Mouse (Mus musculus) midbrain, embryonic 16.5 days (tissue): ENCODE results near the gene Larp4. TPM values are rescaled to one million over a fixed set of nuclear protein-coding genes. Genes with fewer than 3 reads are reported as not detected.
A peak's percentile ranks its signal among the peaks of the same experiment; 100 is the strongest.

Experiments
- ATAC-seq: fragments of 200-750 bp; cut with Nextera tagmentation; 2 replicates; pipeline ENCODE4 v1.8.0; 2017; ENCODE audit warnings: moderate TSS enrichment
- H3K27ac ChIP-seq: fragments of 300-500 bp; sonication (generic); 2 replicates; pipeline ENCODE4 v1.5.1; 2014; ENCODE audit warnings: mild to moderate bottlenecking, low read length, mixed read lengths
- H3K27me3 ChIP-seq: fragments of 300-500 bp; sonication (generic); 2 replicates; pipeline ENCODE4 v1.6.1; 2014; ENCODE audit warnings: low read depth, low read length, mixed read lengths; ENCODE audit not compliant: control insufficient read depth, insufficient read depth
- H3K36me3 ChIP-seq: fragments of 300-500 bp; sonication (generic); 2 replicates; pipeline ENCODE4 v1.6.1; 2014; ENCODE audit warnings: mild to moderate bottlenecking, low read length, moderate library complexity, mixed read lengths; ENCODE audit not compliant: control insufficient read depth, insufficient read depth
- H3K4me1 ChIP-seq: fragments of 300-500 bp; sonication (generic); 2 replicates; pipeline ENCODE4 v1.6.1; 2014; ENCODE audit warnings: mild to moderate bottlenecking, low read length, mixed read lengths; ENCODE audit not compliant: control insufficient read depth, insufficient read depth
- H3K4me2 ChIP-seq: fragments of 300-500 bp; sonication (generic); 2 replicates; pipeline ENCODE4 v1.6.1; 2014; ENCODE audit warnings: mild to moderate bottlenecking, low read length, mixed read lengths
- H3K4me3 ChIP-seq: fragments of 300-500 bp; sonication (generic); 2 replicates; pipeline ENCODE4 v1.5.1; 2014; ENCODE audit warnings: low read depth, mild to moderate bottlenecking, low read length, moderate library complexity, mixed read lengths
- H3K9ac ChIP-seq: fragments of 300-500 bp; sonication (generic); 2 replicates; pipeline ENCODE4 v1.6.1; 2014; ENCODE audit warnings: low read depth, low read length, mixed read lengths
- H3K9me3 ChIP-seq: fragments of 300-500 bp; sonication (generic); replicated peaks from 2 replicates; pipeline ENCODE4 v1.6.1; 2014; ENCODE audit warnings: mild to moderate bottlenecking, low read length, mixed read lengths; ENCODE audit not compliant: control insufficient read depth, poor library complexity, severe bottlenecking
- WGBS: fragments of 180-500 bp; shearing (Covaris S2); extraction: QIAGEN DNeasy Blood & Tissue Kit; methylation state at CpG from one replicate; pipeline ENCODE4 v1.1.7; 2014; 5-methylcytosine and 5-hydroxymethylcytosine counted together
- polyA plus RNA-seq: library from polyadenylated mRNA; unstranded; fragments of >200 nt; fragmentation: Nextera tagmentation; extraction: Ambion mirVana; gene quantifications from 2 replicates; pipeline ENCODE4 v1.2.1, GENCODE M21; 2015

Larp4 gene
- polyA plus RNA-seq, 1 experiment from 2014 or later: 22.0 TPM

- Histone ChIP-seq H3K9ac (no peak overlapping the region), H3K9me3 (no peaks in the 10 kb centered on the region), H3K36me3 (no peaks in the 10 kb centered on the region), H3K4me3 (no peak overlapping the region), H3K4me2 (no peak overlapping the region), H3K27me3 (no peaks in the 10 kb centered on the region), H3K4me1 (peaks cover 4% of the 10 kb centered on the region), H3K27ac (no peak overlapping the region)
- no peak for ATAC-seq
- WGBS: 77% methylated on average over 7 of the region's 7 CpGs
These were observed 89.9 kb downstream of the Larp4 start for GRCm38 (mm10) chr15:100059626-100060311.

- WGBS: 83% methylated on average over 4 of the region's 4 CpGs
- H3K4me1 ChIP-seq: peaks cover 4% of the 10 kb centered on the region
These were observed 90.8 kb downstream of the Larp4 start for GRCm38 (mm10) chr15:100060513-100061140.

GRCm38 (mm10) chr15:100061377-100061776 is 91.5 kb downstream of the Larp4 start:
- H3K27me3 ChIP-seq: no peaks in the 10 kb centered on the region
- WGBS: 95% methylated on average over 3 of the region's 3 CpGs
- H3K4me1 ChIP-seq: peaks cover 6% of the 10 kb centered on the region
- H3K9me3 ChIP-seq: no peaks in the 10 kb centered on the region
- no peak overlapping the region for H3K9ac ChIP-seq
- H3K4me2 ChIP-seq: no peak overlapping the region
- no peaks in the 10 kb centered on the region for H3K36me3 ChIP-seq
- no peak overlapping the region for H3K27ac ChIP-seq
- H3K4me3 ChIP-seq: no peak overlapping the region
- ATAC-seq: 0 out of 2 replicates have a peak, but pooled peaks have one; percentile 45

More at GRCm38 (mm10) chr15:100060513-100061140, 90.8 kb downstream of the Larp4 start:
- ATAC-seq: no peak
- Histone ChIP-seq H3K27ac (no peak overlapping the region), H3K27me3 (no peaks in the 10 kb centered on the region), H3K4me3 (no peak overlapping the region), H3K36me3 (no peaks in the 10 kb centered on the region), H3K9me3 (no peaks in the 10 kb centered on the region), H3K4me2 (no peak overlapping the region), H3K9ac (no peak overlapping the region)

GRCm38 (mm10) chr15:100063229-100063773 is 93.4 kb downstream of the Larp4 start:
- H3K36me3 ChIP-seq: no peaks in the 10 kb centered on the region
- H3K9me3 ChIP-seq: no peaks in the 10 kb centered on the region
- no peaks in the 10 kb centered on the region for H3K27me3 ChIP-seq
- H3K27ac ChIP-seq: no peak overlapping the region
- peaks cover 14% of the 10 kb centered on the region for H3K4me1 ChIP-seq
- H3K9ac ChIP-seq: no peak overlapping the region
- no peak overlapping the region for H3K4me2 ChIP-seq
- ATAC-seq: no peak
- H3K4me3 ChIP-seq: no peak overlapping the region
- WGBS: 94% methylated on average over 13 of the region's 13 CpGs

Other genes starting within 250 kb of the Larp4 start
- gene Cox14, start 244.4 kb upstream of the Larp4 start, polyA plus RNA-seq: 142 and 164 TPM in 2 replicates
- gene Cers5, start 197.2 kb upstream of the Larp4 start, polyA plus RNA-seq: 79.7 and 83.8 TPM in 2 replicates
- 11.8 and 15.2 TPM in 2 replicates for gene Lima1, start 94.6 kb upstream of the Larp4 start, polyA plus RNA-seq
- gene Fam186a, start 3.0 kb upstream of the Larp4 start, polyA plus RNA-seq: 0.02 TPM in 1 of 2 replicates, not detected in the other
- gene Dip2b, start 68.6 kb downstream of the Larp4 start, polyA plus RNA-seq: 16.5 and 18.3 TPM in 2 replicates